Mouse (Mus musculus): ENCODE measurements at regions not wholly inside any gene's neighbourhood (a gene's known extent, or its start where the extent isn't known, plus 50 kb on each side); places are given as distances from the start of the nearest gene placed in this dataset.
A peak's percentile ranks its signal among the peaks of the same experiment; 100 is the strongest.

GRCm38 (mm10) chr7:115192482-115192881 lies 449.0 kb downstream of the Insc start:
- H3K27ac ChIP-seq (ENCODE audit: insufficient read depth, low read depth), result no peak overlapping the region
- in situ Hi-C loops (cut with MboI; ENCODE audit: low pct_ligation_motif_present, low pct_unique_long_range_greater_than_20kb, low sequenced_read_pairs), result no loop called here
- peaks cover 3% of the 10 kb centered on the region for H3K27me3 ChIP-seq (replicated peaks)
- no peaks in the 10 kb centered on the region for H3K4me1 ChIP-seq (ENCODE audit: control insufficient read depth in 1 of 2, insufficient read depth in 2 of 2)
- no peaks in the 10 kb centered on the region for H3K9me3 ChIP-seq (replicated peaks; ENCODE audit: low read length)
- H3K79me2 ChIP-seq (replicated peaks; ENCODE audit: control insufficient read depth, extremely low read depth, insufficient read depth, poor library complexity, severe bottlenecking), result no peaks in the 10 kb centered on the region
- DNase-seq (ENCODE audit: extremely low read depth), result no peak
- no peak for TF ChIP-seq ZMIZ1 (IDR thresholded peaks at IDR 0.05; ENCODE audit: low read depth, low read length)
- 0 out of 2 replicates have a peak, but pooled peaks have one; percentile 4 for TF ChIP-seq ZNF384 (IDR thresholded peaks at IDR 0.05; ENCODE audit: low read depth, low read length)
- TF ChIP-seq MAFK (IDR thresholded peaks at IDR 0.05; ENCODE audit: insufficient replicate concordance, low read length), result no peak
- TF ChIP-seq SIN3A (IDR thresholded peaks at IDR 0.05; ENCODE audit: low read length), result no peak
- no peak for TF ChIP-seq IRF4 (IDR thresholded peaks at IDR 0.05; ENCODE audit: low read depth, low read length)
- no peak overlapping the region for H3K4me3 ChIP-seq (replicated peaks in 1 of 3; ENCODE audit: low read depth in 2 of 3, low read length in 2 of 3, poor library complexity in 1 of 3)
- no peaks in the 10 kb centered on the region for H3K36me3 ChIP-seq (replicated peaks in 1 of 2; ENCODE audit: control insufficient read depth in 1 of 2, insufficient read depth in 1 of 2, low read length in 1 of 2)
- no peak overlapping the region for H3K9ac ChIP-seq (ENCODE audit: insufficient read depth, low read depth)
- no peak overlapping the region for H3K4me2 ChIP-seq (ENCODE audit: insufficient read depth, low read depth, poor library complexity, severe bottlenecking)
- dilution Hi-C loops (cut with MboI; ENCODE audit: extremely low pct_ligation_motif_present, extremely low pct_unique_long_range_greater_than_20kb, low sequenced_read_pairs), result no loop called here

DNA sequence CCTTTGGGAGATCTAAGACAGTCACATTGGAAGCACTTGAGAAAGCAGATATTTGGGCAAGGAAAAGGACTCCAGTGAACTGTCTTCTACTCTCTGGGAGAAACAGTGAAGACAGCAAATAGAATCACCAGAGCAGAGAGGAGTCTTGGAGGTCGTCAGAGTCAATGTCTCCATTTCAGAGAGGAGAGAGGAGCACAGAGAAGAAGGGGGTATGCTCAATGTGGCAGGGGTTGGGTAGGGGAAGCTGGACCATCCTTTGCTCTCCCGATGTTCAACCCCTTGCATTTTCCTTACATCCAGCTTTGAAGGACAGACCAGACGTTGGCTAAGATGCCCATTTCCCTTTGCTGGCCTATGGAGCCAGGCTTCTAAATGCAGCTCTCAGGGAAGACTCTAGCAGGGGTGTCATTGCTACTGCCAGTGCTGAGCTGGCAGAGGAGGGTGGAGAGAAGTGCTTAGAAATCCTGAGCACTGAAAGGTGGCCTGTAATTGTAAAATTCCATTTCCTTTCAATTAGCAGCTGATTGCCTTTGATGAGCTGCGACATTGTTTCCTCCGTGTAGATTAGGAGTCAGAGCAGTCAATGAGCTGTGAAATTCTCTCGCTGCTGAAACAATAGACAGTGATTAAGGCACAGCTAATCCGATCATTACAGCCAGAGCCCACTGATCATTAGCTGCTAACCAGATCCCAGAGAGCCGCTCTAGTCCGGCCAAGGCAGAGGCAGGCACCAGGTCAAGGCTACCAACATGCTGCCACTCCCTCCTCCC lies 449.7 kb downstream of the Insc start:
- DNase-seq (ENCODE audit: extremely low read depth), result no peak
- Histone ChIP-seq H3K4me3 (replicated peaks in 1 of 3; ENCODE audit: low read depth in 2 of 3, low read length in 2 of 3, poor library complexity in 1 of 3) (no peak overlapping the region), H3K4me2 (ENCODE audit: insufficient read depth, low read depth, poor library complexity, severe bottlenecking) (no peak overlapping the region), H3K27ac (ENCODE audit: insufficient read depth, low read depth) (no peak overlapping the region), H3K79me2 (replicated peaks; ENCODE audit: control insufficient read depth, extremely low read depth, insufficient read depth, poor library complexity, severe bottlenecking) (no peaks in the 10 kb centered on the region), H3K36me3 (replicated peaks in 1 of 2; ENCODE audit: control insufficient read depth in 1 of 2, insufficient read depth in 1 of 2, low read length in 1 of 2) (no peaks in the 10 kb centered on the region), H3K9me3 (replicated peaks; ENCODE audit: low read length) (no peaks in the 10 kb centered on the region), H3K9ac (ENCODE audit: insufficient read depth, low read depth) (no peak overlapping the region), H3K27me3 (replicated peaks) (peaks cover 3% of the 10 kb centered on the region), H3K4me1 (ENCODE audit: control insufficient read depth in 1 of 2, insufficient read depth in 2 of 2) (no peaks in the 10 kb centered on the region)
- TF ChIP-seq ELF1 (IDR thresholded peaks at IDR 0.05; ENCODE audit: low read depth, low read length) (no peak), CHD1 (IDR thresholded peaks at IDR 0.05; ENCODE audit: low read depth, low read length) (no peak), ZKSCAN1 (IDR thresholded peaks at IDR 0.05; ENCODE audit: borderline replicate concordance, low read depth, low read length) (no peak)
- dilution Hi-C loops (cut with MboI; ENCODE audit: extremely low pct_ligation_motif_present, extremely low pct_unique_long_range_greater_than_20kb, low sequenced_read_pairs), result no loop called here
- in situ Hi-C loops (cut with MboI; ENCODE audit: low pct_ligation_motif_present, low pct_unique_long_range_greater_than_20kb, low sequenced_read_pairs), result no loop called here

GRCm38 (mm10) chr7:115204916-115205315 lies 461.4 kb downstream of the Insc start:
- no peak overlapping the region for H3K4me2 ChIP-seq (ENCODE audit: insufficient read depth, low read depth, poor library complexity, severe bottlenecking)
- no peaks in the 10 kb centered on the region for H3K9me3 ChIP-seq (replicated peaks; ENCODE audit: low read length)
- H3K27ac ChIP-seq (ENCODE audit: insufficient read depth, low read depth), result no peak overlapping the region
- TF ChIP-seq PAX5 (IDR thresholded peaks at IDR 0.05; ENCODE audit: low read length) (no peak), HCFC1 (IDR thresholded peaks at IDR 0.05; ENCODE audit: low read depth, low read length) (no peak), NELFE (IDR thresholded peaks at IDR 0.05; ENCODE audit: low read depth, low read length) (no peak), RAD21 (IDR thresholded peaks at IDR 0.05; ENCODE audit: low read depth, low read length) (no peak), GABPA (IDR thresholded peaks at IDR 0.05; ENCODE audit: insufficient replicate concordance, low read depth, low read length) (no peak), SIN3A (IDR thresholded peaks at IDR 0.05; ENCODE audit: low read length) (no peak), POLR2A (IDR thresholded peaks at IDR 0.05; ENCODE audit: low read depth, low read length) (no peak), MAX (IDR thresholded peaks at IDR 0.05; ENCODE audit: low read length) (no peak), MYC (IDR thresholded peaks at IDR 0.05; ENCODE audit: low read depth, low read length) (no peak), ZMIZ1 (IDR thresholded peaks at IDR 0.05; ENCODE audit: low read depth, low read length) (no peak), USF1 (IDR thresholded peaks at IDR 0.05; ENCODE audit: low read depth, low read length) (no peak), NRF1 (IDR thresholded peaks at IDR 0.05; ENCODE audit: low read depth, low read length) (no peak), ELF1 (IDR thresholded peaks at IDR 0.05; ENCODE audit: low read depth, low read length) (no peak), ZC3H11A (IDR thresholded peaks at IDR 0.05; ENCODE audit: low read depth, low read length) (no peak)
- no peak overlapping the region for H3K9ac ChIP-seq (ENCODE audit: insufficient read depth, low read depth)
- no peaks in the 10 kb centered on the region for H3K36me3 ChIP-seq (replicated peaks in 1 of 2; ENCODE audit: control insufficient read depth in 1 of 2, insufficient read depth in 1 of 2, low read length in 1 of 2)
- H3K27me3 ChIP-seq (replicated peaks), result peaks cover 2% of the 10 kb centered on the region
- dilution Hi-C loops (cut with MboI; ENCODE audit: extremely low pct_ligation_motif_present, extremely low pct_unique_long_range_greater_than_20kb, low sequenced_read_pairs) (no loop called here), in situ Hi-C loops (cut with MboI; ENCODE audit: low pct_ligation_motif_present, low pct_unique_long_range_greater_than_20kb, low sequenced_read_pairs) (loop anchor here (25.0 kb wide), 1 partner anchor 832 kb away; the partner anchor contains the start of genes 1110004F10Rik and Sox6)
- no peaks in the 10 kb centered on the region for H3K4me1 ChIP-seq (ENCODE audit: control insufficient read depth in 1 of 2, insufficient read depth in 2 of 2)
- DNase-seq (ENCODE audit: extremely low read depth), result no peak
- H3K4me3 ChIP-seq (replicated peaks in 1 of 3; ENCODE audit: low read depth in 2 of 3, low read length in 2 of 3, poor library complexity in 1 of 3), result no peak overlapping the region
- H3K79me2 ChIP-seq (replicated peaks; ENCODE audit: control insufficient read depth, extremely low read depth, insufficient read depth, poor library complexity, severe bottlenecking), result no peaks in the 10 kb centered on the region

Data from CH12.LX (cell line).